Mouse (Mus musculus) spleen, postnatal 4 days (tissue): ENCODE data around the gene Ccdc15.
A peak's percentile ranks its signal among the peaks of the same experiment; 100 is the strongest.

ENCODE experiments used
- DNase-seq, 2 experiments: peaks; one replicate each; pipeline ENCODE4 v3.0.0; 2022; ENCODE audit warnings: low spot score in 2 of 2

Gene Ccdc15

DNA sequence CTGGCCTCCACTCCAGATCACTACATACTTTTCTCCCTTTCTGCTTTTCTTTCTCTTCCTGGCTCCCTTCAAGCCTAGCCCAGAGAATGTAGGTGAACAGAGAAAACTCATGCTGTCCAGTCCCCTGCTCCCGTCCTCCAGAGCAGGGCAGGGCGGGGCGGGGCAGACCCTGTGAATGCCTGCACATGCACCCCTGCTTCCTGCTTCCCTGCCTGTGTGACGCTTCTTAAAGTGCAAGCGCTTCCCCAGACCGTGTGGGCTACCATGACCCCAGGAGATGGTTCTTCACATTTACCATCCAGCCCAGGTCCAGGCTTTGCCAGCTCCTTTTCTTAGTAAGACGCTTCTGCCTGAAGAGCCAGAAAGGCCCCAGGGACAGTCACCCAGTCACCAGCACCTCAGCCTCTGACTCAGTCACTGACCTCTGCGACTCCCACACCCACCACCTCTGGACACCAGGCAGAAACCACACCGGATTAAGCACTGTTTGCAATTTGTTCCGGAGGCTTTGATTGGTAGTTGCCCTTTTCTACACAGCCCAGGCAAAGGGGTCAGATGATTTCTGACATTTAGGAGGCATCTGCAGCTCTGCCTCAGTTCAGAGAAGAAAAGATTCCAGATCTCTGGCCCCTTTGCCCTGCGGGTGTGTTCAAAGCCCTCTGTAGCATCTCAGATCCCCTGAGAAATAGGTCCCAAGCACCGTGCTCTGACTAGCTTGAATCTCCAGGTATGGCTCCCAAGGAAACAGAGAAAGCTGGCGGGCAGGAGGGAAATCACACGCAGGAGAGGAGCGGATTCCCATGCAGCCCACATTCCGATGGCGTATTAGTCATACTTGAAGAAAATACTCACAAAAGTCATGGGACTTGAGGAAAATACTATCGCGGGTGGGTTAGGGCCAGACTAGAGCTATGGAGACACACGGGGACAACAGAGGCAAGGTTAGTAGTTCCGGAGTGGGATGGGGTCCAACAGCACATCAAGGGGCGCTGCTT, 115.7 kb downstream of the Ccdc15 start:
- no peak for DNase-seq

DNA sequence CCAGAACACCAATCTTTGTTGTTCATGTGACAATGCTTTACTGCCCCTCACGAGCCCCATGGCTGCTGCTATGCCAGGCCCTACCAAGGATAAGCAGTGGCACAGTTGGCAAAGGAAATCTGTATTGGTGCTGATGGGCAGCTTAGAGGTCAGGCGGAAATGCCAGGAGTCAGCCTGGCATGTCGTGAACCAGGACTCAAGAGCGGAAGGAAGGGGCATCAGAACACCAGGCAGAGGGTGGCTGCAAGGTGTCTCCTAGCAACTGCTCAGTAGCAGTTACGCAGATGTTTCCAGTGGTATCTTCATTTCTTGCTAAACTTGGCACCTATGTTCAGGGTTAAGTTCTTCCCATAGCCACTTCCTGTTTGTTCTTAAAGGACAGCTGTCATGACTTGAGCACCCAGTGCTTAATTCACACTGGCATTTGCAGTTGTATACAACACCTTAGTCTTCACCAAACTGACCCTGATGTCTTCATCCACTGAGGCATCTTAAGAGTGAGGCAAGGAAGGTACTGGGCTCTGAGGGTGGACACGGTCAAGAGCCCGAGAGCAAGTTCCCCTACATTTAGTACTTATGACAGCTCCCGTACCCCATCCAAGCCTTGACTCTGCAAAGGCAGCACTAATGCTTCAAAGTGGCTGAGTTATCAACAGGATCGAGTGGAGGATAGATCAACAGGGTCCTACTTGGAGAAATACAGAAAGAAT, 117.6 kb downstream of the Ccdc15 start:
- no peak for DNase-seq

DNA sequence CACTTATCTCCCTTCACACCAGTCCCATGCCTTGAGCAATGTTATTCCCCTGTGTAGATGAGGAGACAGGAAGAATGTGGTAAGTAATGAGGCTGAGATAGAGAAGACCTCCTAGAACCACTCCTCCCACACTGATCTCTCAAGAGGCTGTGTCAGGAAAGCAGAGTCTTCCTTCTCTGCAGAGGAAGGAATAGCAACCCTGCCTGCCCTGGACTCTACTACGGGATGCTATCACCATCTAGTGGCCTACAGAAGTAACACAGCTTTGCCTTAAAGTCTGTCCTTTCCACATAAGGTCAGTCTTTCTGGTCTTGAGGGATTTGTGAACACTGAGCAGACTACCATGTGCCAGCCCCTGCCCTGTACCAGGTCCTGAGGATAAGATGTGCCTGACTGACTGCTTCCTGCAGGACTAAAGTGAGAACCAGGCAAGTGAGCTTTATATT, 118.3 kb downstream of the Ccdc15 start:
- peak in 1 of 2 experiments; percentile 29 for DNase-seq
